Mouse (Mus musculus) thymus, postnatal 36 days (tissue): ENCODE data around the gene Borcs8.

Experiments used
- DNase-seq, 2 experiments: peaks; one replicate each; pipeline ENCODE4 v3.0.0; 2022; ENCODE audit warnings: mixed read lengths in 2 of 2

Gene Borcs8

DNA sequence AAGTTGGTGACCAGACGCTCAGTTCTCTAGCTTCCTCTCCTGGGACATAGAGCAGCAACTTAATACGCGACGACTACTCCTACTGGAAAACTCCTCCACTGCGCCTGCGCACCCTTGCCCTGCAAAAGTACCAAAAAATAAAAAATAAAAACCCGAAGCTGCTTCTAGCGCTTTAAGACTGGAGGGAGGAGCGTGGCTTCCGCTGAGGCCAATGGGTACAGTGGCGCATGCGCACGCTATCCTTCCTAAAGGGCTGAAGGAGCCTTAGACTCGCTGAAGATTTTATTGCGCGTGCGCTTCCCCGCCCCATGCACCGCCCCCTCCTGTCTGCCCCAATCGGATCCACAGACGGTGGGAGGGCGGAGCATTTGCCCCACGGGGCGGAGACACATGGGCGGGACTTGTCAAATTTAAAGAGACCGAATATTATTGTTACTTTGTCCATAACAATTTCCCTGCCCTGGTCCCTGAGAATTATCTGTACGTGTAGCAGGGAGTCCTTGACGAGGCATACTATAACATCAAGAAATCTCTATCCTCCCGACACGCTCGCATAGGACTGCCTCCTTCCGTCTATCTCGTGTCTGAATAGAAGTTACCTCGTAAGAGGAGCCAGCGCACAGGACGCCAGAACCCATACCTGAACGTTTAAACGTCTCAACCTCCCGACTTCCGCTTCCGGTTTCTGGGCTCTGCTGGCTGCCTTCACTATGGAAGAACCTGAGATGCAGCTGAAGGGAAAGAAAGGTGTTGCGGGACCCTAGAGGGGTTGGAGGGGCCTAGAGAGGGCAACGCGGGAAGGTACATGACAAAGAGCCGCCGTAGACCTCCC, at the start of gene Borcs8, which contains the start of the genes Rfxank and Mef2b:
Gene Borcs8, plus strand, starts transcription at position 474 of the 832 bp plus-strand sequence.
Gene Rfxank, minus strand, starts transcription at position 129 of the 832 bp plus-strand sequence.
Gene Mef2b, plus strand, starts transcription at position 686 of the 832 bp plus-strand sequence.
- peak; percentile 99 for DNase-seq

DNA sequence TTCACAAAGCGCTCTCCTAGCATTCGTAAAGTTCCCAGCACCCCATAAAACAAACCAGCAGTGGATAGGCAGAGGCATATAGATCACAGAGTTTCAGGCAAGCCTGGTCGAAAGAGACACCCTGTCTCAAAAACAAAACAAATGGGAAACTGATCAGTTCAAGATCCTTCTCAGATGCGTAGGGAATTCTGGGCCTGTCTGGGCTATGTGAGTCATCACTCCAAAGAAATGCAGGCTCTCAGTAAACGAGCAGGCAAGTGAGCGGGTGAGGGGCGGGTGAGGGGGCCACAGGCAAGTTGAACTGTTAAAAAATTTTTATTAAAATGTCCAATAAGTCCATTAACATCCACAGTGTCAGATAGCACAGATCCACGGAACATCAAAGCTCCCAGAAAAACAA, 46.5 kb upstream of the Borcs8 start:
- no peak for DNase-seq

DNA sequence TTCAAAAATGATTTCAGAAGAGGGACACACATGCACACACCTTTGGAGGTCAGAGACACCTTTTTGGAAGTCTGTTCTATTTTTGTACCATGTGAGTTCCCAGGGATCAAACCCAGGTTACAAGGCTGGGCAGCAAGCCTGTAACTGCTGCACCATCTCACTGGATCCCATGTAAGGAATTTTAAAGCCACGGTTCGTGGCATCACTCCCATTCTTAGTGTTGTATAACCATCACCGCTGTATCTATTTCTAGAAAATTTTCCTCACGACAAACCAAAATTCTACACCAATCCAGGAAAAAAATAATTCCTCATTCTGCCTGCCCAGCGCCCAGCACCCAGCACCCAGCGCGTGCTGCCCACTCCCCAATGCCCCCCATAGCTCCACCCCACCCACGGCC, 40.0 kb upstream of the Borcs8 start:
- DNase-seq = no peak

DNA sequence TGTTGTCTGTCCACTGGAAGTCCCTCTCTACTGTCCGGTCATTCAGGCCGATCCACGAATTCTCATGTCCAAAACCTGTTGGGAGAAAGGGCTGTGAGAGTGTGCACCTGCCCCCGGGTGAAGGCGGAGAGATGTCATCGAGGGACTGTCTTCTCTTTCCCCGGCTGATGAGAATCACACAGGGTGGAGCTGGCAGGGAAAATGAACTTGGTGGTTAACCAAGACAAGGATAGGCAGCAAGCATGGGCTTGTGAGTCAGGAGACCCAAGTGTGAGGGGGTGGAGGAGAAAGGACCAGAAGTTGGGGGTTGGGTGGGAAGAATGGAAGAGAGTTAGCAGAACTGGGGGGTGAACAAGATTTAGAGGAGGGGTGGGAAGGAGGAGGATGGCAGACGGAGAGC, 39.1 kb upstream of the Borcs8 start:
- DNase-seq = no peak

DNA sequence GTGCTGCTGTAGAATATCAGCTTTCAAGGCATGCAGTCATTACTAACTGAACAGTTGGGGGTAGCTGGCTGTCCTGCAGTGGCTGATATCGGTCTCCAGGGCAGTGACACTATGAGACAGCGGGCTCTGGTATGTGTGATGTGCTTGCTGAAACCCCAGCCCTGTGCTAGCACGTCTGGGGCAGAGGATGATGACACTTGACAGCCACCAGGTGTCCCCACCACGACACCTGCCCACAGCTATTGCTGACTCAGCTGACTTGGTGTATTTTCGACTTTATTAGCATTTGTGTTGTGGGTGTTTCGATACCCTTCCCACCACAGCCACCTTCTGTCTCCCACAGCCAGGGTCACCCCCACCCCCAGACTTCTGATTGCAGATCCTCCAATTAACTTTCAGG, 34.8 kb upstream of the Borcs8 start:
- peak; percentile 51 to 60 for DNase-seq

DNA sequence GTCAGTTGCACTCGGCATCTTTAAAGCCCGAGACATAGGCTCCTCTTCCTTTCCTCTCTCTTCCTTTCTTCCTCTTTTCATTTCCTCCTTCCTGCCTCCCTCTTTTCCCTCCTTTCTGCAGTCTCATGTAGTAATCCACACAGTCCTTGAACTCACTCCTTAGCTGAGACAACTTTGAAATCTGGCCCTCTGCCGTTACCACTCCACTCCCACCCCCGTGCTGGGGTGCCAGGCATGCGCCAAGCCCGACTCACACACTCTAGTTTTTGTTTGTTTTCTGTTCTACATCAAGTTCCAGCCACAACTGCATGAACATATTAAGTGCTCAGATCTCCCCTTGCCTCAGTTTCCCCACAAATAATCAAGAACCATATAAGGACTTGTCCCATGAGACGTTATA, 34.4 kb upstream of the Borcs8 start:
- no peak for DNase-seq

DNA sequence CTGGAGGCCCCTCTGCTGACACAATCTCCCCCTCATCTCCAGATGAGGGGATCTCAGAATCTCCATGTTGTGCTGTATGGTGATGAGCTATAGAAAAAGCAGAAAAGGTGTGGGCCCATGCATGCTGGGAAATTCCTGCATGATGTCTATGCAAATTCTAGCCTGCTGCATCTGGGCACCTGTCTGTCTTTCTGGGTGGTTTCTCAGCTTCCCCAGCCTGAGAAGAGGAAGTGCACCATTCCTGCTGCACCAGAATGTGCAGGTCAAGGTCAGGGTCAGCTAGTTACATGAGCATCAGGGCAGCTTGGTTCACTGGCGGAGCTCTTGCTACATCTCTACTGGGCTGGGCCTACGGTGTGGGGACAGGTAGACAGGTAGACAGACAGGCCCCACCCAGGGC, 28.8 kb upstream of the Borcs8 start:
- no peak for DNase-seq

DNA sequence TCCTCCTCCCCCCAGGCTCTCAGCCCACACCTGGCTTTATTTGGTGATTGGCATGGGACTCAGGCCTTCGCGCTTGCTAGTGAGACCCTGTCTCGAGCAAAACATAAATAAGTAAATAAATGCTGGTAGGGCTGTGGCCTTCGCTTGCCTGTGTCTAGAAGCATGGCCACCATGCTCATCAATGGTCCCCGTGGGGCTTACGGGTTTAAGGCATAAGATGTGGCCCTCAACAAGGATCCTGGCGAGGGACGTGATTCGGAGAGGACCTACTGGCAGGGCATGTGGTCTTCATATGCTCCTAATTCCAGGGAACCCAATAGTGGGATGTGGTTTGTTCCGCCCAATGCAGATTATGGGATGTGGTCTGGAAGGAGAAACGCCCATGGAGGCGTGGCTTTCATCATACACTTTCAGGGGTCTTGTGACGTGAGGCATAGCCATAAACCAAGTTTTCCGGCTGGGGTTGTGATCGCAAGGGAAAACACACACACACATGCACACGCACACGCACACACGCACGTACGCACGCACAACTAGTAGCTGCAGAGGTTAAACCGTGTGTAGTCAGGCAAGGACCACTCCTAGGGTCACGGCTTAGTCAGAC, 28.0 kb upstream of the Borcs8 start:
- DNase-seq = no peak

DNA sequence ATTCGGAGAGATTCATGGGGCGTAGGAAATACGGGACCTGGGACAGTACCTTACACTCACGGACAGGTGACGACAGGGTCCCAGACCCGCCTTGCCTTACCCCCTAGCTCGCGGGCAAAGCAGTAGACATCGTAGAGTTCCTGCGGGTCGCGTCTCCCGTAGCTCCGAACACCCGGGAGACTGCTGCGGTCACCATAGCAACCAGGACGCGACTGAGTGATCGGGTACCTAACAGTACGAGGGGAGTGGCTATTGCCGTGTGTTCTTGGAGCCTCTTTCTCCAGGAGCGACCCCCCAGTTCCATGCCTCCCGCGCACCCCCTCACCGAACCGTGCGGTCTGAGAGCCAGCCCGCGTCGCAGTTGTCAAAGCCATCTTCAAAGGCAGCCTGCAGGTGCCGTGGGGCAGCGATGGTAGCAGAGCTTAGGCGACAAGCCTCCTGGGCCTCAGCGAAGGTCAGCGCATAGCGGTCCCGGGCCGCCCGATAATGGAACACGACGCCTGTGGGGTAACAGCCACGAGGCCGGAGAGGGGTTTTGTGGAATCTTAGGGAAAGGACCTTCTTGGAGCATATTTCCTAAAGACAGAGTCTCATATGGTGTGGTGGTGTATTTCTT, 26.8 kb upstream of the Borcs8 start:
- no peak for DNase-seq

DNA sequence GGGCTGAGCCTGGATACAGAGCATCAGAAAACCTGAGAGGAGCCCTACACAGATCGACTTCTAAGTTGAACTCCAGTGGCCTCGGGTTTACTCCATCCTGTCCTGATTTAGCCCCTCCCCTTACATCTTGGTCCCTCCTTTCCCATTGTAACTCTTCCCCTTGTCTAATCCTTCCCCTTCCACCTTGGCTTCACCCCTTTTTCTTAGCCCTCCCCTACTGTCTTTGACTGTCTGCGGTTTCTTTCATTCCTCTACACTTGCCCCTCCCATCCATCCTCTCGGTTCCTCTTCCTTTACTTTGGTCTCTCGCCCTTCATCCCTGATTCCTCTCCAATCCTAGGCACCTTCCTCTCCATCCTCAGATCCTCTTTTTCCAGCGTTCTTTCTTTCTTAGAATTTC, 24.8 kb upstream of the Borcs8 start:
- DNase-seq = no peak

DNA sequence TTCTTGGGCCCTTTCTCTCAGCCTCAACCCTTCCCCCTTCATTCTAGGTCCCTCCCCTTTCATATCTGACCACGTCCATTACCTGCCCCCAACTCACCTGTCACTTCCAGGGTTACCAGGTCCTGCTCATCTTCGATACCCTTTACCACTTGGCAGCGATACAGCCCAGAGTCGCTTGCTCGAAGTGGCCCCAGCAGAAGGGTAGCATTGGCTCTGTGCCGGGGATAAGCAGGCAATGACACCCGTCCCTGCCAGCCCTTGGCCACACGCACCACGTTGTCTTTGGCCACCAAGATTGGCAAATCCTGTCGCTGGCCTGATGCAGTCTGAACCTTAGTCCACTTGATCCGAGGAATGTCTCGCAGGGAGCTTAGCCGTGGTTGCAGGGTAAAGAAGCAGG, 24.4 kb upstream of the Borcs8 start:
- no peak for DNase-seq

DNA sequence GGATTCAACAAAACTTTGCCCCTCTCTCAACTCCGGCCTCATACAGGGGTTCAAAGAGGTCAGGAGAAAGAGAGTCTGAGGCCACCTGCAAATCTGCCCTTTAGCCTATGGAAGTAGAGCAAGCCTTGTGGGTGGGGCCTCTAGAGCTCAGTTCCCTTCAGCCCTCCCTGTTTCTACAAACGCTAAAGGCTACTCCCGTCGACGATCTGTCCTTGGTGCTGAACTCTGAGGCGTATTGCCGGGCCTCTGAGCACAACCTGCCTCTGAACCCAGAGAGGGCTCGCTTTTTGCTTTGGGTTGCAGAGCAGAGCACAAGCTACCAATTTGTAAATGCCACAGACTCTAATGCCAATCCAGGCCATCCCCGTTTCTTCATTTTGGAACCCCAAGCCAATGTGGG, 21.7 kb upstream of the Borcs8 start:
- DNase-seq = no peak

DNA sequence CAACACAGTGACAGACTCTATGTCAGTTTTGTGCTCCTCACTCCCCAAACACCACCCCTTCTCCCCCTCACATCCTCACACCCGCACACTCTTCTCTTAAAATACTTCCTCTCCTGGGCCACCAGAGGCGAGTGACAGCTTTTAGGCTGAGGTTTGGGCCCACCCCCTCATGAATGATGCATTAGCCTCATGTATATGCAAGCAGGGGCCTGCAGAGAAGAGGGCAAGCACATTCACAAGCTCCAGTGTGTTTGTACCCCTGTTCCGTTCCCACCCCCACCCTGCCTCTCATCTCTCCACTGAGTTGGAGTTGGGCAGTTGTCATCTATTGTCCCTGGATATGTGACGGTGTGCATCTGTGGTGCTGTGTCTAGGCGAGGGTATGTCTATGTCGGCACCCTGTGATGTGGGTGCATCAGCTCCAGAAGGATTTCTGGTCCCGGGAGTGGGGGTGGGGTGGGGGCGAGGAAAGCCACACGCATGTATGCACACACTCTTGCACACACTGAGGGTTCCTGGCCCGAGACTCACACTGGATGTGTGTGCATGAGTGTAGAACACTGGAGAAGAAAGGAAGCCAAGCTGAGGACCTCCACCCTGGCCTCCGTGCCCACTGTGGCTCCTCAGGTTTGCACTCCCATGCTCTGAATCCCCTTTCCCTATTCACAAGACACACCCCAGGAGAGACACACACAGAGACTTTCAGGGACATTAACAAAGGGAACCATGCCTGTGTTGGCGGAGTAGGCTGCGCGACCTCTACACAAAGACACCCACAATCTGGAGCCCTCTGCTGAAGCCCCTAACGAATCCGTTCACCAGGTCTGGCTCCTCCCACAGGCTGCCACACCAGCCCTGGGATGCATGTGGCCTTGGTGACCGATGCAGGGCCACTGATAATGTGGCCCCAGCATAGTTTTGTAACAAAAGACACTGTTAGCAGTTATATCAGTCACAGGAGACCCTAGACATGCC, 20.3 kb upstream of the Borcs8 start:
- no peak for DNase-seq

DNA sequence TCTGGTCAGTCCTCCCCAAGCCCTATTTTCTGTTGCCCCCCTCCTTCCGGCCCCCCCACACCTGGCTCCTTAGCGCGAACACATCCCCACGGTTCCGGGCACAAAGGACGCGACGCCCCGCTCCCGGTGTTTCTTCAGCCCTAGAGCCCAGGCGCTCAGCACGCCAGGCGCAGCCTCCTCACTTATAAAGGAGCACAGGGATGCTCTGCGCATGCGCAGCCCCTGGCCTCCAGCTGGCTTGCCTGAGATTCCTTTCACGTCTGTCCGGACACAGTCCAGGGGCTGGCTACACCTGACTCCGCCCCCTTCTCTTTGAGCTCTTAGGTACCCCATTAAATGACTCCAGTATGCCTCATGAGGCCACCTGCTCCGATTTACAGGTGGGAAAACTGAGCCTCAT, 18.6 kb upstream of the Borcs8 start, which contains the start of gene Ncan:
Gene Ncan, minus strand, starts transcription at position 207 of the 400 bp plus-strand sequence.
- DNase-seq = peak; percentile 24 to 37

DNA sequence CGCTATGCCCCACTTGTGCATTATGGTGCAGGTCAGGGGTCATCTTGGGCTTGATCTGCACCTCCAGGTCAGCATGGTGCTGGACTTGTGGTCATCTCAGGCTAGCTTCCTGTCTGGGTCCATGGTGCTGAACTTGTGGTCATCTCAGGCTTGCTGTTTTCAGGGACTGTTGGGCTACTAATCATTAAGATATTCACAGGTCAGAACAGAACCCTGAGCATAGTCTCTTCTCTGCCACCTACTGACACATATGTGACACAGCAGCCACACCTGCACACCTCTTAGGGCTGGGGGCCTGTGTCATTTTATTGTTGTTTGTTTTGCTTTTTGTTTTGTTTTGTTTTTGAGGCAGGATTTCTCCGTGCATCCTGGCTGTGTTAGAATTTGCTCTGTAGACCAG, 16.4 kb upstream of the Borcs8 start:
- peak in 1 of 2 experiments; percentile 18 for DNase-seq

DNA sequence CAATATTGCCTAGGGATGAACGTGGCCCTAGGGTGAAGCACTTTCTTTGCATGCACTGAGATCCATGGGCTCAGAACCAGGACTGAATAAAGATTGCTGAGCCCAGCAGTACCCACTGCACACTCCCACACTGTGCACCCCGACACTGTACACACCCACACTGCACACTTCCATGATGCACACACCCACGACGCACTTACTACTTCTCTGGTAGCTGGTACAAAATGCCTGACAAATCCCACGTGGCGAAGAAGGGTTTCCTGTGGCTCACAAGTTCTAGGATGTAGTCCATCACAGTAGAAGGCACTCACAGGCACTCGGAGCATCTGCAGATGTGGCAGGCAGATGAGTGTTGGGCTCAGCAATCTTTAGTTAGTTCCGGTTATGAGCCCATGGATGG, 14.3 kb upstream of the Borcs8 start:
- no peak for DNase-seq

DNA sequence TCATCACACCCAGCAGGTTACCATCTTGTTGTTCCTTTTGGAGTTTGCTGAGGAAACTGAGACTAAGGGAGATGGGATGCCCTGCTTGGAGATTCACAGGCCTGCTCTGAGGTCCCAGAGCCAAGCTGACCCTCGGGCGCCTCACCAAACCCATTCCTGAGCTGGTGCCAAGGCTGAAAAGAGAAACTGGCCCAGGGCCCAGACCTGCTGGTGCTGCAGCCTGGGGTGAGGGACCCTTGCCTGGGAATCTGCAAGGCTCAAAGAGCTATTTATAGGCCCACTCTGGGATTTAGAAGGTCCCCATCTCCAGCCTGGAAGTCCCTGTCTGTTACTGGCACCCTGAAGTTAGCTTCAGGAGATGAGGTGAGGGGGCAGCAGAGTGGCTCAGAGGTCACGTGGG, 10.9 kb upstream of the Borcs8 start:
- no peak for DNase-seq

DNA sequence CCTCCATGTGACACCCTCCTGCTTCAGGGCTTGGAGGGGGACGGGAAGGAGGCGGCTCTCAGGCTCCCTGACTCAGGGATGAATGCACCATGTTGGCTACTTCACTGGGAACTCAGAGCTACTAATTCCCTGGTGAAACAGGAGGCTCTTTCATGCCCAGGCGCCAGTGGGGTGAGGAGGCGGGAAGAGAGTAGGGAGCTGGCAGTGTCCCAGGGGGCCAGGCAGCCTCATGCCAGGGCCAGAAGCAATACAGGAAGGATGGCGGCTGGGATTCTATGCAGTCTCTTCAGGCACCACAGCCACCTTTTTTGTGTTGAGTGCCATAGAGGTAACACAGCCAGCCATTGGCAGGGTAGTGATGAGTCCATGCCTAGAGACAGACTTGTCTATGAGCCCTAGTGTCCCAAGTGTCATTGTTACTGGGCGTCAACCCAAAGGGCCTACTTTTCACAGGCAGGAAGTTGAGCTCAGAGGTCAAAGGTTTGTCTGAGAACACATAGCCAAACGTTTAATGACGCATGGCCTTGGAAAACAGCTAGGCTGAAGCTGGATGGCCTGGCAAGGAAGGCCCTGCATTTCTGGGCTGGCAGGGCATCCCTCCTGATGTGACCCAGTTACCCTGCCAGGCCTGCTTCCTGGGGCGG, 9.9 kb upstream of the Borcs8 start:
- no peak for DNase-seq

DNA sequence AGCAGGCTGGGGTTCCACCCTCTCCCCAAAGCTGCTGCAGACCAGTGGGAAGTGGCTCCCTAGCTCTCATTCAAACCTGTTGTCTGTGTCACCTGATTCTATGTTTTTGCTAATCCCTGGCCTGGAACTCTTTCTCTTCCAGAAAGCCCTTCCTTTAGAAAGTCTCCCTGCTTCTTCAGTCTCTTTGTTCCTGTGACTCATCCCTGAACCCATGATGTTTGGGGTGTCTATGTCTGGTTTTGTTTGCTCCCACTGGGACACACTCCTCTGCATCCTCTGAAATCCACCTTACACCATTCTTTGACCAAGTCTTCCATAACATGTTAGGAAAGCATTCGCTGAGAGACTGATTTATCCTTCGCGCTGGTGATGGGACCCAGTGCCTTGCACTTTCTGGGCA, 9.2 kb upstream of the Borcs8 start:
- no peak for DNase-seq

DNA sequence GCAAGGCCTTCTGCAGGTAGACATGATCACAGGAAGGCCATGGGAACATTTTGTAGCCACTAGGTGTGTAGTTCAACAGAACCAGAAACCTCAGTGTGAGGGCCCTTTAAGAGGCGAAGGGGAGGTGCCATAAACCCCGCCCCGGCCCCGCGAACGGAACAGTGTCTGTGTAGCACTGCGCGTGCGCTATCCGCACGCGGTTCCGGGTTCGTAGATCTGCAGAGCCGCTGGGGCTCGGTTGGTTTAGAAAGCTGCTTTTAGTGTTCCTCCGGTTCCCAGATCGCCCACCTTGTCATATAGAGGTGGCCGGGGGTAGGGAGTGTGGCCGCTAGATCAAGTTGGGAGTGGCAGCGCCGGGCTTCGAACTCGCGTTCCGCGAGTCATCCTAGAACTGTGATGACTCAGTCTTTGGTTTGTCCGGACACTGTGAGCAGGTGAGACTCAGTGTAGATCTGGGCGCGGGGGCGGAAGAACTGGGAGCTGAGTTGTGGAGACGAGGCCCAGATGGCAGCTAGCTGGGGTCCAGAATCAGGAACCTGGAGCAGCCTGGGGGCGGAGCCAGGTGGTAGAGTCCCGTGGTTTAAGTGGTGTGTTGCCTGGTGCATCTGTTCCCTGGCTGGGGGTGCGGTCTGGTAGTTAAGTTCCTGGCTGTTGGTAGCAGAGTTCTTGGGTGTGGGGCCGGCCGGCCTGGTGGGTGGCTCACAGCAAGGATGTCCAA, 8.0 kb upstream of the Borcs8 start, which contains the start of gene Nr2c2ap:
Gene Nr2c2ap, plus strand, starts transcription at position 168 of the 718 bp plus-strand sequence.
- DNase-seq = peak; percentile 84 to 85

DNA sequence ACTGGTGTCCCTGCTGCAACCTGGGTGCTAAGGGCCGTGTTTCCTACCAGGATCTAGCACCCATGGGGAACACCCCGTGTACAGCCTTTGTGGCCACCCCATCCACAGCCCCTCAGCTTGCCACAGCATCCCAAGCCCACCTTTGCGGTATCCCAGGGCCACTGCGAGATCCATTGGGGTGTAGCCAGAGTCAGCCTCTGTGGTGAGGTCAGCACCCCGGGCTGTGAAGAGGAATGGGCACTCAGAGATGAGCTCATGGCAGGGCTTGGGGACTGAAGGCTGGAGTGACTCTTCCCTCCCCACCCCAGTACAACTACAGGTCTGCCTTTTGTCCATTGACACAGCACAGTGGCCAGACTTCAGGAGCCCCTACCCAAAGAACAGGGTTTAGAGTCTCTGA, 5.2 kb upstream of the Borcs8 start:
- no peak for DNase-seq
